Mouse (Mus musculus) kidney, postnatal 10 days (tissue): ENCODE measurements at regions not wholly inside any gene's neighbourhood (a gene's known extent, or its start where the extent isn't known, plus 50 kb on each side); places are given as distances from the start of the nearest gene placed in this dataset.

ENCODE experiments used
- DNase-seq: peaks from one replicate; pipeline ENCODE4 v3.0.0; 2021; ENCODE audit warnings: mixed read lengths

- peak; percentile 42 for DNase-seq
Measured at GRCm38 (mm10) chr10:17213310-17214064, 509.5 kb upstream of the Cited2 start.

GRCm38 (mm10) chr10:17214065-17214440 is 509.0 kb upstream of the Cited2 start:
- no peak for DNase-seq

GRCm38 (mm10) chr10:17215029-17215428 is 508.0 kb upstream of the Cited2 start:
- no peak for DNase-seq

- DNase-seq: no peak
Measured at GRCm38 (mm10) chr10:17221495-17221894, 501.5 kb upstream of the Cited2 start.

- no peak for DNase-seq
Measured at GRCm38 (mm10) chr10:17225727-17226126, 497.3 kb upstream of the Cited2 start.

- peak; percentile 17 for DNase-seq
Measured at GRCm38 (mm10) chr10:17230040-17230818, 492.8 kb upstream of the Cited2 start.

GRCm38 (mm10) chr10:17235955-17236650 is 486.9 kb upstream of the Cited2 start:
- no peak for DNase-seq

GRCm38 (mm10) chr10:17236761-17237160 is 486.3 kb upstream of the Cited2 start:
- no peak for DNase-seq

- DNase-seq: no peak
Measured at GRCm38 (mm10) chr10:17237463-17237862, 485.6 kb upstream of the Cited2 start.

- DNase-seq: no peak
Measured at GRCm38 (mm10) chr10:17237918-17238850, 484.8 kb upstream of the Cited2 start.

- DNase-seq: no peak
Measured at GRCm38 (mm10) chr10:17248270-17248669, 474.7 kb upstream of the Cited2 start.

- DNase-seq: no peak
Measured at GRCm38 (mm10) chr10:17253040-17253439, 470.0 kb upstream of the Cited2 start.

GRCm38 (mm10) chr10:17260154-17260553 is 462.9 kb upstream of the Cited2 start:
- no peak for DNase-seq

GRCm38 (mm10) chr10:17260615-17261014 is 462.4 kb upstream of the Cited2 start:
- no peak for DNase-seq

- DNase-seq: no peak
Measured at GRCm38 (mm10) chr10:17261192-17261824, 461.7 kb upstream of the Cited2 start.

- DNase-seq: no peak
Measured at GRCm38 (mm10) chr10:17261825-17262205, 461.2 kb upstream of the Cited2 start.

GRCm38 (mm10) chr10:17272646-17273045 is 450.4 kb upstream of the Cited2 start:
- DNase-seq: no peak

- DNase-seq: no peak
Measured at GRCm38 (mm10) chr10:17273855-17274254, 449.2 kb upstream of the Cited2 start.

GRCm38 (mm10) chr10:17275214-17275613 is 447.8 kb upstream of the Cited2 start:
- no peak for DNase-seq

- no peak for DNase-seq
Measured at GRCm38 (mm10) chr10:17277911-17278310, 445.1 kb upstream of the Cited2 start.

- DNase-seq: no peak
Measured at GRCm38 (mm10) chr10:17284858-17285257, 438.2 kb upstream of the Cited2 start.

- no peak for DNase-seq
Measured at GRCm38 (mm10) chr10:17287141-17287540, 435.9 kb upstream of the Cited2 start.
